Mouse (Mus musculus) stomach, postnatal 0 days (tissue): Measurements from ENCODE around the gene Mon1b. TPM values are rescaled to one million over a fixed set of nuclear protein-coding genes. Genes with fewer than 3 reads are reported as not detected.

Experiments
- ATAC-seq: fragments of 200-750 bp; cut with Nextera tagmentation; 2 replicates; pipeline ENCODE4 v1.8.0; 2017; ENCODE audit not compliant: low FRiP score, low TSS enrichment
- DNase-seq: peaks from one replicate; pipeline ENCODE4 v3.0.0-alpha.2; 2016; ENCODE audit warnings: low spot score
- H3K27ac ChIP-seq: fragments of 300-500 bp; sonication (generic); replicated peaks from 2 replicates; pipeline ENCODE4 v1.5.1; 2014; ENCODE audit warnings: mild to moderate bottlenecking, control low read depth
- H3K27me3 ChIP-seq: fragments of 300-500 bp; sonication (generic); 2 replicates; pipeline ENCODE4 v1.6.1; 2014; ENCODE audit warnings: low read length; ENCODE audit not compliant: control insufficient read depth, insufficient read depth
- H3K36me3 ChIP-seq: fragments of 300-500 bp; sonication (generic); 2 replicates; pipeline ENCODE4 v1.6.1; 2014; ENCODE audit warnings: low read length, mixed read lengths; ENCODE audit not compliant: control insufficient read depth, insufficient read depth
- H3K4me1 ChIP-seq: fragments of 300-500 bp; sonication (generic); replicated peaks from 2 replicates; pipeline ENCODE4 v1.6.1; 2014; ENCODE audit warnings: antibody characterized with exemption; ENCODE audit not compliant: control insufficient read depth, insufficient read depth
- H3K4me2 ChIP-seq: fragments of 300-500 bp; sonication (generic); replicated peaks from 2 replicates; pipeline ENCODE4 v1.6.1; 2014; ENCODE audit warnings: low read depth, mild to moderate bottlenecking, control low read depth, moderate library complexity
- H3K4me3 ChIP-seq: fragments of 300-500 bp; sonication (generic); 2 replicates; pipeline ENCODE4 v1.5.1; 2014; ENCODE audit warnings: low read depth, low read length, control low read depth
- H3K9ac ChIP-seq: fragments of 300-500 bp; sonication (generic); 2 replicates; pipeline ENCODE4 v1.6.1; 2014; ENCODE audit warnings: mild to moderate bottlenecking, low read length, control low read depth, mixed read lengths
- H3K9me3 ChIP-seq: fragments of 300-500 bp; sonication (generic); 2 replicates; pipeline ENCODE4 v1.6.1; 2016; ENCODE audit warnings: low read length; ENCODE audit not compliant: control insufficient read depth
- CTCF ChIP-seq: IDR thresholded peaks from 2 replicates; pipeline ENCODE4 v1.5.1; 2016; ENCODE audit warnings: antibody characterized with exemption, low read depth, mild to moderate bottlenecking, moderate library complexity
- EP300 ChIP-seq: optimal IDR thresholded peaks from 2 replicates; pipeline ENCODE3; 2016; ENCODE audit warnings: antibody characterized with exemption
- whole genome bisulfite sequencing: fragments of 180-500 bp; shearing (Covaris S2); extraction: QIAGEN DNeasy Blood & Tissue Kit; methylation state at CpG from one replicate; pipeline ENCODE4 v1.1.7; 2014; 5-methylcytosine and 5-hydroxymethylcytosine counted together
- polyA plus RNA-seq: library from polyadenylated mRNA; unstranded; fragments of >200 nt; fragmentation: Nextera tagmentation; extraction: Ambion mirVana; gene quantifications from 2 replicates; pipeline ENCODE4 v1.2.1, GENCODE M21; 2015

Gene Mon1b
- polyA plus RNA-seq, 1 experiment from 2014 or later: 3.1 TPM

DNA sequence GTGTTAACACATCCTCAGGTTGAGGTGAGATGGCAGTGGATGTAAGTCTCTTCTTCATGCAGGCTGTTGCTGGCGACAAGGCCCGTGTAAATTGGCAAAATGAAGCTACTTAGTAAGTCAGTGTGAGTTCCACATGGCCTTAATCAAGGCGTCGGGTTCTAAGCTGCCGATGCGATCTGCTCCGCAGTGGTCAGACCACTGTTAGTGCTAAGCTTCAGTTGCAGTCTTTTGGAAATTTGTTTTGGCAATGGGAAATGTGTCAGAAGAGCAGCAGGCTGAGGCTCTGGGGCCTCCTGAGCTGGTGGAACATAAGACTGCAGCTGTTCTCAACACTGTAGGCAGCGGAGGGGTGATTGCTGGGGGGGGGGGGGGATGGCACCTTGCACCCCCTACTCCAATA is 30.6 kb downstream of the Mon1b start:
- H3K4me2 ChIP-seq: no peak overlapping the region
- H3K4me1 ChIP-seq: no peaks in the 10 kb centered on the region
- no peak overlapping the region for H3K4me3 ChIP-seq
- ATAC-seq (no peak), DNase-seq (no peak)
- H3K9me3 ChIP-seq: no peaks in the 10 kb centered on the region
- 59% methylated on average over 8 of the region's 8 CpGs for WGBS
- no peaks in the 10 kb centered on the region for H3K27me3 ChIP-seq
- no peak for TF ChIP-seq EP300
- TF ChIP-seq CTCF: no peak
- no peak overlapping the region for H3K27ac ChIP-seq
- no peaks in the 10 kb centered on the region for H3K36me3 ChIP-seq
- no peak overlapping the region for H3K9ac ChIP-seq

DNA sequence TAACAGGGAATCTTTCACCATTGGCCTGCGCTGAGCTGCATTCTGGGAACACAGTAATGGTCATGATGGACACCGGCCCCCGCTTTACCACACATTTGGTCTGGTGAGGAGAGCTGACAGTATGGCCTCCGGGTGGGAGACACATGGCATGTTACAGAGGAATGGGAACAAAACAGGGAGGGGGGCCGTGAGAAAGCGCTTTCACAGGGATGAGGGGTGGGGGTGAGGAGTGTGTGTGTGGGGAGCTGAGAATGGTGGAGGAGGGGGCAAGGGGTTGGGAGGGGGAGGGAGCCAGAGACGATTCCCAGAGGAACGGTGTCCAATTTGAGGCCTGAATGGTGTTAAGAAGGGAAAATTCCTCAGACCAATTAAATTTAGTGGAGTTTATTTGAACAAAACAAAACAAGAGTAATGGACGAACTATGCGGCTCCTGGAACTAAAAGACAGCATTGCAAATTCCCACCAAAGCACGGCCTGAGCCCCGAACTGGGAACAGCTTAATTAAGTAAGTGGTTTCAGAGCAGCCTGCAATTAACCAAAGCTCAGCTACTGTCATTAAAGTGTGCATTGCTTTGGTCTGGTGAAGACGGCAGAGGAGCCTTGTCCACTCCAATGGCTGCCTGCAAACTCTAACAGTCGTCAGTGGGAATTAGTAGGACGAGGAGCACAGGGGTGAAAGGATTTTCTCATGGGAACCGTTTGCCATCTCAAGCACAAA is 31.5 kb downstream of the Mon1b start:
- no peak overlapping the region for H3K4me3 ChIP-seq
- DNase-seq: no peak
- no peaks in the 10 kb centered on the region for H3K36me3 ChIP-seq
- no peaks in the 10 kb centered on the region for H3K27me3 ChIP-seq
- H3K4me1 ChIP-seq: no peaks in the 10 kb centered on the region
- no peak overlapping the region for H3K4me2 ChIP-seq
- H3K27ac ChIP-seq: no peak overlapping the region
- no peak for TF ChIP-seq EP300
- no peak for ATAC-seq
- H3K9me3 ChIP-seq: no peaks in the 10 kb centered on the region
- WGBS: 65% methylated on average over 16 of the region's 16 CpGs
- H3K9ac ChIP-seq: no peak overlapping the region

DNA sequence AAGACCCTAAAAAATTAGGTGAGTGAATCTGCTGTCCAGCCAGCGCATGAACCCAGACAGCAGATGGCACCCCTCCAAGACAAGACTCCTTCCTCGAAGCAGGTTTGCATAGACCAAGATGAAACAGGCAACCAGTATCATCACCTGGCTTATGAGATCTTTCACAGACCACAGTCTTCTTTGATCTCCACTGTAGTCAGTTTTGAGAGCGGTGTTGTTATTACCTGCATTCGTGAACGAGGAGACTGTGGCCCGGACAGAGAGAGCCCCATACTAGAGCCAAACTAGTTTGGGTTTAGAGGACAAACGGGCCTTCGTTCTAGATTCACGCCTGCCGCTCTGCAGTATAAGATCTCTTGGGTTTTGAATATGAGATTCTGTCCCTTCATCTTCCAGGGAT is 34.5 kb downstream of the Mon1b start:
- DNase-seq (no peak), ATAC-seq (no peak)
- Histone ChIP-seq H3K4me3 (no peak overlapping the region), H3K4me1 (no peaks in the 10 kb centered on the region), H3K9ac (no peak overlapping the region), H3K36me3 (no peaks in the 10 kb centered on the region), H3K27ac (no peak overlapping the region), H3K27me3 (no peaks in the 10 kb centered on the region), H3K9me3 (no peaks in the 10 kb centered on the region), H3K4me2 (no peak overlapping the region)
- 77% methylated on average over 10 of the region's 10 CpGs for WGBS
- TF ChIP-seq EP300 (no peak), CTCF (no peak)

DNA sequence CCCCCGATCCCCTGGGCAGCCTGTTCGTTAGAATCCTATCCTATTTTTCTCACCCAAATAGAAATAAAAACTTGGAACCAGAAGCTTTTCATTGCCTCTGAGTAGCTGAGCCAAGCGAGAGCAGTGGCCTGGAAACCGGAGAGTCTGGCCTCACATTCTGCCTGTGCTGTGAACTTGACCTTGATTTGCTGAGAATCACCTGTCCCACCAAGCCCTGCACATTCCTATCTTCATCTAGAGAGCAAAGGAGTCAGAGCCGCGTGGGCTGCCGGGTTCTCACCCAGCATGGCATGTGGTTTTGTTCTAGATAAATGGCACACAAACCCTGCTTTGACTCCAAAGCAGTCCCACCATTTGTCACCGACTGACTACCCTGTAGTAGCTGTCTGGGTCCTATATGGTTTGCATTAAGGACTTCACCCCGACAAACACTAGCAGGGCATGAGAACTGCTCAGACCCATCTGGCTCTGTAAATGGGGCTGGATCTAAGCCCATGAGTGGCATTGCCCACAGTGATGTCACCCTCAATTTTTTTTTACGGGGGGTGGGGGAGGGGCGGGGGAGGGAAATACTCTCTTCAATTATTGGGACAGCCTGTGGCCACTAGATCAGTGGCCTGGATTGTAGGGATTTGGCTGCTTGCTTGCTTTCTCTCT is 37.3 kb downstream of the Mon1b start:
- H3K9ac ChIP-seq: no peak overlapping the region
- 83% methylated on average over 11 of the region's 11 CpGs for WGBS
- DNase-seq: no peak
- no peak for TF ChIP-seq EP300
- TF ChIP-seq CTCF: no peak
- no peak overlapping the region for H3K27ac ChIP-seq
- no peak for ATAC-seq
- H3K9me3 ChIP-seq: no peaks in the 10 kb centered on the region
- H3K36me3 ChIP-seq: no peaks in the 10 kb centered on the region
- no peaks in the 10 kb centered on the region for H3K27me3 ChIP-seq
- no peak overlapping the region for H3K4me3 ChIP-seq
- no peak overlapping the region for H3K4me2 ChIP-seq
- H3K4me1 ChIP-seq: no peaks in the 10 kb centered on the region

DNA sequence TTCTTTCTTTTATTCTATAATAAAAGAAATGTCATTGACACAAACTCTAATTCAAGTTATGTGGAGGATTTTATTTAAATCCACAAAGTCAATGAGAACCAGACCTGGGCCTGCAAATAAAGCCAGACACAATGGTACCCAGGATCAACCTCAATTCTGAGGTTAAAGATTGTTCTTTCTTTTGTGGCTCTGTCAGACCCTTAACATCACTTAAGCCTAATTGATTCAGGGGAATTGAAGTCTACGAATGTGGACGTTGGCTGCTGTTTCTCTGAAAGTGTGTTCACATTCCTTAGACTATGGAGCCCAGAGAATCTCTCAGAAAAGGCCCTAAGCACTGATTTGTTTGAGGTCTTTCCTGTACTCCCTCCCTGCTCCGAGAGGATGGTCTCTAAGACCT is 37.9 kb downstream of the Mon1b start:
- ATAC-seq (no peak), DNase-seq (no peak)
- TF ChIP-seq EP300: no peak
- TF ChIP-seq CTCF: no peak
- WGBS: 58% methylated on average over 3 of the region's 3 CpGs
- Histone ChIP-seq H3K4me3 (no peak overlapping the region), H3K9me3 (no peaks in the 10 kb centered on the region), H3K36me3 (no peaks in the 10 kb centered on the region), H3K9ac (no peak overlapping the region), H3K27me3 (no peaks in the 10 kb centered on the region), H3K4me2 (no peak overlapping the region), H3K27ac (no peak overlapping the region), H3K4me1 (no peaks in the 10 kb centered on the region)

DNA sequence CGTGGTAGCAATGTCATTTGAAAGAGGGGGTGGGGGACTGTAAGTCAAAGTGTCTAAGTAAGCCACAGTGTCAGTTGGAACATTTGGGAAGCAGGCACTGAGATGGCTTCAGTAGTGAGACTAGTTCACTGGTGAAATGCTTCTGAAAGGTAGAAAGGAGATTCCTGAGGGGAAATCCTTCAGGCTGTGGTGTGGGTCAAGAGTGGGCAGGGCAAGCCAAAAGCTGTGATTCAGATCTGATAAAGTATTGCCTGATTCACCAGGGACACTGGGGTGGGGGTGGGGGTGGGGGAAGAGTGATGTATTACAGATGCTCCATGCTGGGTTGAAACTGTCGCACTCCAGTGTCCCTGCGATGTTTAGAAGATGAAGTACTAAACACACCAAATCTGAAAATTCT is 39.2 kb downstream of the Mon1b start:
- Histone ChIP-seq H3K4me2 (no peak overlapping the region), H3K27me3 (no peaks in the 10 kb centered on the region), H3K9me3 (no peaks in the 10 kb centered on the region), H3K27ac (no peak overlapping the region), H3K36me3 (no peaks in the 10 kb centered on the region), H3K4me1 (no peaks in the 10 kb centered on the region), H3K4me3 (no peak overlapping the region), H3K9ac (no peak overlapping the region)
- ATAC-seq: no peak
- TF ChIP-seq EP300 (no peak), CTCF (no peak)
- WGBS: 58% methylated on average over 3 of the region's 3 CpGs
- no peak for DNase-seq
